Mouse (Mus musculus): ENCODE results near the gene Myom3. TPM values are rescaled to one million over a fixed set of nuclear protein-coding genes. Genes with fewer than 3 reads are reported as not detected.

The Myom3 gene
- polyA plus RNA-seq, 2 experiments = 5.0 to 12.7 TPM

DNA sequence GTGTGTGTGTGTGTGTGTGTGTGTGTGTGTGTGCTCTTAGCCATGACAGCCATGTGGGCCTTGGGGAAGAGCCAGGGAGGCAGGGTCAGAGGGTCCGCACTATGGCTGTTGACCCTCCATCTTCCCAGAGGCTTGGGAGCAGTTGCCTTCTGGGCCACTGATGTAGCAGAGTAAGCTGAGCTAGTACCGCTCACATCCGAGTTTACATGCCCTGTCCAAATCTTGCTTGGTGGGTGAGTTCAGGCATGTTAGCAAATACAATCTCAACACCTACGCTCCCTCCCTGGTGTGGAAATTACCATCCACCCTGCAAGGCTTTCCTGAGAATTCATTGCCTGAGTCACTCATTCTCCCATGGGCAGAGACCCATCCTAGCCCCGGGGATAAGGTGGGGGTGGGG is 21.8 kb downstream of the Myom3 start:
- Histone ChIP-seq H3K9ac (ENCODE audit: low read depth, low read length, severe bottlenecking) (no peak overlapping the region), H3K4me1 (ENCODE audit: control insufficient read depth, insufficient read depth, low read length) (no peaks in the 10 kb centered on the region), H3K36me3 (ENCODE audit: control insufficient read depth, insufficient read depth, low read length) (no peaks in the 10 kb centered on the region), H3K4me3 (replicated peaks; ENCODE audit: low read length) (no peak overlapping the region), H3K27ac (replicated peaks; ENCODE audit: low read depth, low read length) (no peak overlapping the region), H3K4me2 (replicated peaks; ENCODE audit: low read depth, low read length, severe bottlenecking) (no peak overlapping the region), H3K9me3 (ENCODE audit: control insufficient read depth, low read length) (no peaks in the 10 kb centered on the region), H3K27me3 (ENCODE audit: control insufficient read depth, insufficient read depth, low read length) (no peaks in the 10 kb centered on the region)
- TF ChIP-seq POLR2A (IDR thresholded peaks at IDR 0.05; ENCODE audit: borderline replicate concordance, extremely low read depth, insufficient read depth, insufficient read length) = no peak
- 85% methylated on average over 5 of the region's 5 CpGs for WGBS
- DNase-seq (ENCODE audit: low spot score) = no peak
- no peak for ATAC-seq (ENCODE audit: low FRiP score, low read depth)

DNA sequence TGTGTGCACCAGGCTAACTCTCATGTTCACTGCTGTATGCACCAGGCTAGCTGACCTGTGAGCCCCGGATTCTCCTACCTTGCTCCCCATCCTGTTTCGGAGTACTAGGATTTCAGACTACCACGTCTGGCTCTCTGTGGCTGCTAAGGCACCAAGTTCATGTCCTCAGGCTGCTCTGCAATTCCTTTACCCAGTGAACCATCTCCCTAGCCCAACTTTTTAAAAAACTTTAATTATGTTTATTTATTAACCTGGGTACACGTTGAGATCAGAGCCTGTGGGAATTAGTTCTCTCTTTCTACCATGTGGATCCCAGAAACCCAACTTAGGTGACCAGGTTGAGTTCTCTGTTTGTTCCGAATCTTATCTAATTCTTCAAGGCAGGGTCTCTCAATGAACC is 27.1 kb downstream of the Myom3 start:
- H3K27ac ChIP-seq (replicated peaks; ENCODE audit: low read depth, low read length) = no peak overlapping the region
- H3K4me2 ChIP-seq (replicated peaks; ENCODE audit: low read depth, low read length, severe bottlenecking) = no peak overlapping the region
- WGBS = 84% methylated on average over 5 of the region's 5 CpGs
- no peak for TF ChIP-seq POLR2A (IDR thresholded peaks at IDR 0.05; ENCODE audit: borderline replicate concordance, extremely low read depth, insufficient read depth, insufficient read length)
- no peak overlapping the region for H3K9ac ChIP-seq (ENCODE audit: low read depth, low read length, severe bottlenecking)
- no peak for DNase-seq (ENCODE audit: low spot score)
- H3K4me3 ChIP-seq (replicated peaks; ENCODE audit: low read length) = no peak overlapping the region
- H3K36me3 ChIP-seq (ENCODE audit: control insufficient read depth, insufficient read depth, low read length) = no peaks in the 10 kb centered on the region
- H3K27me3 ChIP-seq (ENCODE audit: control insufficient read depth, insufficient read depth, low read length) = no peaks in the 10 kb centered on the region
- no peaks in the 10 kb centered on the region for H3K9me3 ChIP-seq (ENCODE audit: control insufficient read depth, low read length)
- ATAC-seq (ENCODE audit: low FRiP score, low read depth) = no peak
- H3K4me1 ChIP-seq (ENCODE audit: control insufficient read depth, insufficient read depth, low read length) = no peaks in the 10 kb centered on the region

DNA sequence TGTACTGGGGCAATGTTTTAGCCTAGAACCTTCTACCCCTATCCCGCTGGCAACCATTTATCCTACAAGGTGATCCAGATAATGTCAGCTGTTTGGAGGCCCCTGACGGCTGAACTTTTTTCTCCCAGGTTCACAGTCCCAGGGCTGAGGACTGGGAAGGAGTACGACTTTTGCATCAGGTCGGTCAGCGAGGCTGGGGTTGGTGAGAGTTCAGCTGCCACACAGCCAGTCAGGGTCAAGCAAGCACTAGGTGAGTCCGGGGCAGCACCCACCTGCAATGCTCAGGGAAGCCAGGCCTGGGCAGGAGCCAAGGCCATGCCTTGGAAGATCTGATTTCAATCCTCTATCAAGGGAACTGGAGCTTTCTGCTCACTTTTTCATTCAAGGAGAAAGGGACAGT is 27.8 kb downstream of the Myom3 start:
- no peaks in the 10 kb centered on the region for H3K4me1 ChIP-seq (ENCODE audit: control insufficient read depth, insufficient read depth, low read length)
- 83% methylated on average over 6 of the region's 6 CpGs for WGBS
- no peaks in the 10 kb centered on the region for H3K36me3 ChIP-seq (ENCODE audit: control insufficient read depth, insufficient read depth, low read length)
- no peak overlapping the region for H3K4me3 ChIP-seq (replicated peaks; ENCODE audit: low read length)
- no peaks in the 10 kb centered on the region for H3K27me3 ChIP-seq (ENCODE audit: control insufficient read depth, insufficient read depth, low read length)
- ATAC-seq (ENCODE audit: low FRiP score, low read depth) = no peak
- TF ChIP-seq POLR2A (IDR thresholded peaks at IDR 0.05; ENCODE audit: borderline replicate concordance, extremely low read depth, insufficient read depth, insufficient read length) = no peak
- no peaks in the 10 kb centered on the region for H3K9me3 ChIP-seq (ENCODE audit: control insufficient read depth, low read length)
- DNase-seq (ENCODE audit: low spot score) = no peak
- no peak overlapping the region for H3K27ac ChIP-seq (replicated peaks; ENCODE audit: low read depth, low read length)
- no peak overlapping the region for H3K4me2 ChIP-seq (replicated peaks; ENCODE audit: low read depth, low read length, severe bottlenecking)
- H3K9ac ChIP-seq (ENCODE audit: low read depth, low read length, severe bottlenecking) = no peak overlapping the region

DNA sequence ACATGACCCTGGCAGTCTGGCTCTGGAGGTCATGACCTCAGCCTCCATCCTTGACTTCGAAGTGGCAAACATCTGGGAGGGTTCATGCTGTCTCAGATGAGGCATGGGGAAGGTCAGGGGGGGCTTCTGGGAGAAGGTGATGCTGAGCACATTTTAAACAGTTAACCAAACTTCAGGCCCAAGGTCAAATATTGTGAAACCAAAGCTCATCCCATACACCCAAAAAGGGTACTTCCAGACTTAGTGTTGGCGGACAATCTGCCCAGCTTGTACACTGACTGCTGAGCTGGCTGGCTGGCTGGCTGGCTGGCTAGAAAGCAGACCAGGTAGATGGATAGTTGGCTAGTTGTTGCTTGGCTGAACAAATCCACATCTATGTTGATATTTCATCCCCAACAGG is 29.6 kb downstream of the Myom3 start:
- Histone ChIP-seq H3K27ac (replicated peaks; ENCODE audit: low read depth, low read length) (no peak overlapping the region), H3K4me1 (ENCODE audit: control insufficient read depth, insufficient read depth, low read length) (no peaks in the 10 kb centered on the region), H3K27me3 (ENCODE audit: control insufficient read depth, insufficient read depth, low read length) (no peaks in the 10 kb centered on the region), H3K4me2 (replicated peaks; ENCODE audit: low read depth, low read length, severe bottlenecking) (no peak overlapping the region), H3K36me3 (ENCODE audit: control insufficient read depth, insufficient read depth, low read length) (no peaks in the 10 kb centered on the region), H3K9me3 (ENCODE audit: control insufficient read depth, low read length) (no peaks in the 10 kb centered on the region), H3K9ac (ENCODE audit: low read depth, low read length, severe bottlenecking) (no peak overlapping the region), H3K4me3 (replicated peaks; ENCODE audit: low read length) (no peak overlapping the region)
- DNase-seq (ENCODE audit: low spot score) (no peak), ATAC-seq (ENCODE audit: low FRiP score, low read depth) (no peak)
- no peak for TF ChIP-seq POLR2A (IDR thresholded peaks at IDR 0.05; ENCODE audit: borderline replicate concordance, extremely low read depth, insufficient read depth, insufficient read length)
- WGBS = 65% methylated on average over 2 of the region's 2 CpGs

DNA sequence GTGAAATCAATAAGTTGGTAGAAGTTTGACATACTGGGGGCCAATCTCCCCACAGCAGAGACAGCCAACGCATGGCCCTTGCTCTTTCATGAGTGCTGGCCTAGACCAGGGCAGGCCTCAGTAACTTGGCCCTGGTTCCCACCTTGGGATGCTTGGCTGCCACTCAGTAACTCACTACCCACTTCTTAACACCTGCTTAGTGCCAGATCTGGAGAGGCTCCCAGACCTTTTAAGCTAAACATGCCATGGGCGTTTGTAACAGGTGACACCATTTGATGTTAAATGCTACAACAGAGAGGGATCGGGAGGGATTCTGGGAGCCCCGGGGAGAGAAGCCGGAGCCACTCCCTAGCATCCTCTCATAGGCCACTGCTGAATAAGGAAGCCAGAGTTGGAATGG is 33.3 kb downstream of the Myom3 start:
- no peak for TF ChIP-seq POLR2A (IDR thresholded peaks at IDR 0.05; ENCODE audit: borderline replicate concordance, extremely low read depth, insufficient read depth, insufficient read length)
- ATAC-seq (ENCODE audit: low FRiP score, low read depth) (no peak), DNase-seq (ENCODE audit: low spot score) (no peak)
- Histone ChIP-seq H3K27me3 (ENCODE audit: control insufficient read depth, insufficient read depth, low read length) (no peaks in the 10 kb centered on the region), H3K9ac (ENCODE audit: low read depth, low read length, severe bottlenecking) (no peak overlapping the region), H3K4me2 (replicated peaks; ENCODE audit: low read depth, low read length, severe bottlenecking) (no peak overlapping the region), H3K4me3 (replicated peaks; ENCODE audit: low read length) (no peak overlapping the region), H3K9me3 (ENCODE audit: control insufficient read depth, low read length) (no peaks in the 10 kb centered on the region), H3K36me3 (ENCODE audit: control insufficient read depth, insufficient read depth, low read length) (no peaks in the 10 kb centered on the region), H3K4me1 (ENCODE audit: control insufficient read depth, insufficient read depth, low read length) (no peaks in the 10 kb centered on the region), H3K27ac (replicated peaks; ENCODE audit: low read depth, low read length) (no peak overlapping the region)
- WGBS = 86% methylated on average over 5 of the region's 5 CpGs

DNA sequence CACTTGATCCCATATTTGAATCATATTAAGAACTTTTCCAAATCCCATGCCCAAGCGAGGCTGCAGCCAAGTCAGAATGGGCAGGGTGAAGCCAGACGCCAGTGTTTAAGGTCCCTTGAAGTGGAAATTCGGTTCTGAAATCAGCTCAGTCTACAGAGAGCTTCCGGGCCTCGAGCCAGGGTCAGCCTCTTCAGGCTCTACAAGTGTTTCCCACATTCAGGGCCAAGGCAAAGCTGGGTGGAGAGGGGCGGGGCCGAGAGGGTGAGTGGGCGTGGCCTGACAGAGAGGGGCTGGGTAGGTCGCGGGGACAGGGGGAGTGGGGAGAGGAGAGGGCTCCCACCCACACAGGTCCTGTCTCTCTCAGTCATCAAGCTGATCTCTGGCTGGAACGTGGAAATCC is 38.4 kb downstream of the Myom3 start:
- H3K27ac ChIP-seq (replicated peaks; ENCODE audit: low read depth, low read length) = no peak overlapping the region
- peak; percentile 37 for DNase-seq (ENCODE audit: low spot score)
- H3K4me1 ChIP-seq (ENCODE audit: control insufficient read depth, insufficient read depth, low read length) = peaks cover 3% of the 10 kb centered on the region; the same call in 1 of the 2 replicates

More for the DNA sequence above, 38.4 kb downstream of the Myom3 start:
- no peak for ATAC-seq (ENCODE audit: low FRiP score, low read depth)
- 29% methylated on average over 11 of the region's 11 CpGs for WGBS
- H3K9me3 ChIP-seq (ENCODE audit: control insufficient read depth, low read length) = no peaks in the 10 kb centered on the region
- no peaks in the 10 kb centered on the region for H3K27me3 ChIP-seq (ENCODE audit: control insufficient read depth, insufficient read depth, low read length)
- no peak overlapping the region for H3K9ac ChIP-seq (ENCODE audit: low read depth, low read length, severe bottlenecking)
- H3K4me3 ChIP-seq (replicated peaks; ENCODE audit: low read length) = no peak overlapping the region
- TF ChIP-seq POLR2A (IDR thresholded peaks at IDR 0.05; ENCODE audit: borderline replicate concordance, extremely low read depth, insufficient read depth, insufficient read length) = no peak
- H3K36me3 ChIP-seq (ENCODE audit: control insufficient read depth, insufficient read depth, low read length) = no peaks in the 10 kb centered on the region
- no peak overlapping the region for H3K4me2 ChIP-seq (replicated peaks; ENCODE audit: low read depth, low read length, severe bottlenecking)
